Mouse (Mus musculus) lung, postnatal 0 days (tissue): ENCODE data around the gene Cd44.

Experiments
- CTCF ChIP-seq: IDR thresholded peaks from 2 replicates; pipeline ENCODE4 v1.5.1; 2016; ENCODE audit warnings: antibody characterized with exemption, mild to moderate bottlenecking
- EP300 ChIP-seq: IDR thresholded peaks from 2 replicates; pipeline ENCODE4 v1.6.1; 2016; ENCODE audit warnings: antibody characterized with exemption, mild to moderate bottlenecking, control low read depth

DNA sequence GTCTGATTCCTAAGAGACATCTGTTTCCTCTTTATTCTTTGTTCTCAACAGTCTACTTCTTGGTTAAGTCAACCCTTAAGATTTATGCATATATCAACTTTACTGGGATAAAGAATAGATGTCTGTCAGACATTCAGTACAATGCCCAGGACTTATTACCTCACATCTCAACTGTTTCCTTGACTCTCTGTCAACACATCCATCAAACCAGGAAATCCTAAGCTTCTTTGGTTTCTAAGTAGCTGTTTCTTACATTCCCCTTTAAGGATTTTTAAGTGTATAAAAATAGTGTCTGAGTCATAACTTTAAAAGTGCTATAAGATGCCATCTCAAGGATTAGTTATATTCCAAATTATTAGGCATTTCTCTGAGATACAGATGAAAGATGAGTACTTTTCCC is 60.2 kb downstream of the Cd44 start:
- no peak for TF ChIP-seq CTCF
- TF ChIP-seq EP300 = no peak
